Mouse (Mus musculus) urinary bladder, postnatal 14 days (tissue): ENCODE data around the gene Twist1.

Experiments used
- DNase-seq: peaks from one replicate; pipeline ENCODE4 v3.0.0; 2021; ENCODE audit warnings: low spot score

Gene Twist1

DNA sequence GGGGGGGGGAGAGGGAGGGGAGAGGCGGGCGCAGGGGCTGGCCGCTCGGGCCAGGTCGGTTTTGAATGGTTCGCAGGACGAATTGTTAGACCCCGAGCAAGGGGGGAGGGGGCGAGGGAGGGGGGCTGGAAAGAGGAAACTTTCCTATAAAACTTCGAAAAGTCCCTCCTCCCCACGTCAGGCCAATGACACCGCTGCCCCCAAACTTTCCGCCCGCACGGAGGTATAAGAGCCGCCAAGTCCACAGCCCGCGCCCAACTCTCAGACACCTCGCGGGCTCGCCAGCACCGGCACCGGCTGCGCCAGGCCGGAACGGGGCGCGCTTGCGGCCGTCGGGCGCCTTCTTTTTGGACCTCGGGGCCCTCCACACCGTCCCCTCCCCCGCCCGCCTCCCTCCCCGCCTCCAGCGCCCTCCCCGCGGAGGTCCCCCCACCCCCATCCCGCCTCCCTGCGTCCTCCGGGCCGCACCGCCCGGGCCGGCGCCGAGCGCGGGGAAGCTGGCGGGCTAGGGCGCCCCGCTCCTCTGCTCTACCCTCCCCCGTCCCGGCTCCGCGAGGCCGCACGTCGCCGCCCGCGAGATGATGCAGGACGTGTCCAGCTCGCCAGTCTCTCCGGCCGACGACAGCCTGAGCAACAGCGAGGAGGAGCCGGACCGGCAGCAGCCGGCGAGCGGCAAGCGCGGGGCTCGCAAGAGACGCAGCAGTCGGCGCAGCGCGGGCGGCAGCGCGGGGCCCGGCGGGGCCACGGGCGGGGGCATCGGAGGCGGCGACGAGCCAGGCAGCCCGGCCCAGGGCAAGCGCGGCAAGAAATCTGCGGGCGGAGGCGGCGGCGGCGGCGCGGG is at the start of gene Twist1:
Gene Twist1 (plus strand): TSS at position 272 of the 841 bp plus-strand sequence.
- DNase-seq, result peak; percentile 56

DNA sequence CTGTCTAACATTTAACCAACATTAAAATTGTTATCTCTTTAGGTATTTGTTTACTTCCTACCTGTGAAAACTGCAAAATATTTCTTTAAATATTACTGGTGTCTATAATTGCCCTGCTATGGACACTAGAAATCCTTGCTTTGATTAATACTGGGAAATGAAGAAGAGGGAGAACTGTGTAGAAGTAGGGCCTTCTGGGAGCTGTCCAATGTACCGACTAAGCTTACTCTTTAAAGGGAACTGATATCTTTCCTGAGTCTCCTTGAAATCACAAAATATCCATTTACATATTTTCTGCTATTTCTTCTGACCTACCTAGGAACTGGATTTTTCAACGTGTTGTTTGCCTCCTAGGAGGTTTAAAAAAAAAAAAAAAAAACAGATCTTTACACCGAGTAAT is 30.7 kb upstream of the Twist1 start:
- DNase-seq, result no peak

DNA sequence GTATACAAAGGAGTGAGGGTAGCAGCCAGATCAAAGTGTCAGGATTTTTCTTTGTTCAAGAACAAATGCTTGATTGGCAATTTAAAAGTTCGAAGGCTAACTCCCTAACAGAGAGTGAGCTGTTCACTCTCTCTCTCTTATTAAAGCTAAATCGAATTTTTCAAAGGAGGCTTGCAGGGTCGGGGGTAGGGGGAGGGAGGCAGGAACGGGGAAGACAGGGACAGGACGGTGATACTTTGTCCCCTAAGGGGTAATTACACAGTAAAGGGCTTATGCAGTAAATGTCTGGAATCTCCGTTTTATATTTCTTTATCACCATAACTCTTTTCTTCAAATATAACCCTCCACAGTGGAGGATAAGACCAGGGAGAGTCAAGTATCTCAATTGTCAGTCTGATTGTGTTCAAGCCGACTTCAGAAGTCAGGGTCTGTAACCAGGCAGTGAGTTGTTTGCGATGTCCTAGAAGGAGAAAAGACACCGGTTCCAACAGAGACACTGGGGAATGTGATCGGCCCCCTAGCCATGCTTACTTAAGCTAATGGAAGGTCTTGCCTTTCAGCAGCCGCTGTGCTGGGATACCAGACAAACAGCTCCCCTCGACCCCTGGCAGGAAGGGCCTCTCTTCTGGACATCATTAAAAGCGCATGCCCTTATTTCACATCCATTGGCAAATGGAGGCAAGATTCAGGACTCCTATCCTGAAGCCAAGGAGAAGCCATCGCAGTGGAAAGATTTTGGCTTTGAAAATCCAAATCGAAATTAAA is 30.0 kb upstream of the Twist1 start:
- no peak for DNase-seq

DNA sequence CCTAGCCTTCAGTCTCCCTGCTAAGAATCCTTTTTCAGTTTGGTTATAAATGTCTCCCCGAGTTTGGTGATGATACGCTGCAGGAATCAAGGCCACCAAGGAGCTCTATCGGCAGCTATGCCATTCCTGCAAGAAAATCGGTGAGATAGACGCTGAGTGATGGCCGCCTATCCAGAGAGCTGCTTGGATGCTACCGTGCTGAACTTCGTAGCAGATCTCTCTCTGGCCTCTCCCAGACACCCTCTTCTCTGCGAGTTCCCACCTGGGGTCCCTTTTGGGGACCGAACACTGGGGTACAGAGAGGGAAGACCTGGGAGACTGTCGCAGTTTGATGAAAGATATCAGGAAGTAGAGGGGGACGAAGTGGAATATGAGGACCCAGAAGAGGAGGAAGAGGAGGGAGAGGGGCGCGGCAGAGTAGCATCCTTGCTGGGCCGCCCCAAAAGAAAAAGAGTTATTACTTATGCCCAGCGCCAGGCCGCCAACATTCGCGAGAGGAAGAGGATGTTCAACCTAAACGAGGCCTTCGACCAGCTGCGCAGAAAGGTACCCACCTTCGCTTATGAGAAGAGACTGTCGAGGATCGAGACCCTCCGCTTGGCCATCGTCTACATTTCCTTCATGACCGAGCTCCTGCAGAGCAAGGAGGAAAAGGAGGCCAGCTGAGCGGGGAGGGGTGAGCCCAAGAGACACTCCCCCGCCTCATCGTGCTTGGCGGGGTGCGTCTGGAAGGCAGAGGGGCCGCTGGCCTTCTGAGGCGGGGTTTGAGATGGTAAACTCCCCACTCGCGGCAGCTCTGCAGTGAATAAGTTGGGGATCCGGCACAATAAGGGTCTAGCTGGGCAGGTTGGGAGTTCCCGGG is 28.9 kb upstream of the Twist1 start, which contains the start of gene Ferd3l:
Gene Ferd3l (plus strand): TSS at position 95 of the 862 bp plus-strand sequence.
- DNase-seq, result no peak

DNA sequence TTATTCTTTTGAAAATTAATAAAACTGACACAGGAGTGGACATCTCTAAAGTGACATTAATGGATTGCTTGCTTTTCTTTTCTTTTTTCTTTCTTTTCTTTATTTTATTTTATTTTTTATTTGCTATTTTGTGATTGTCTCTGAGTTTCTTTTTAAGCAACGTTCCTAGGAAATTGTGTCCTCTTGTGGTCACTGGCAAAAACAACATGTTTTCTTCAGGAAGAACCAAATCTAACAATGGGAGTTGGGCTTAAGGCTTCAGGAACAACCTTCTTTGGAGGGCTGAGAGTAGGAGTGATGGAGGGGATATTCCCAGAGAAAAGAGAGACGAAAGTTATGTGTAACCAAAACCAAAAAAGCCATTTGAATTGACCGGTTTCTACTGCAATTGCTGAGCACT is 4.6 kb upstream of the Twist1 start:
- DNase-seq, result no peak

DNA sequence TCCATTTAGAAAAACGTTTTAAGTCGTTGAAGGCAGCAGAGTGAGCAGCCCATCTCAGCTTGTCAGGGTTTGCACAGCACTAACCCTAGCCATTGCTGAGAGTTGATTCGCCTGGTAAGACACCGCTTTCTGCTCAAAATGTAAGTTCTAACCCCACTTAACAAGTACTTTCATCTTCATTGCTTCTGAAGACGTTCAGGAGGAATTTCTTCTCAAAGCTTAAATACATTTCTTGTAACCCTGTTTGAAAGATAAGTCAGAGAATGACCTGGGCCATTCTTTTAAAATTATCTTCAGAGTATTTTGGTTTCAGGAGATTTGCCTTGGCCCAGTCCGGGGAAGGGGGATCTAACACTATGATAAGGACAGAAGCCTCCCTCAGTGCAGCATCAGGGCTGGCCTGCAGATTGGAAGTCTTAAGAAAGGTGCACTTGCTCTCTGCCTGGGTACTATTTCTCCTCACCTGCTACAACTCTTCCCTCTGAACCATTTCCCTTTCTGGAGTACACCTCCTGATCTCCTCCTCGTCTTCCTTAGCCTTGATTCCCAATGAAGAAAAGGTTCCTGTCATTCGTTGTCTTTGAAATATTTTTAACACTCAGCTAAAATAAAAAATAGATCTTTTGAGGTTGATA is 2.4 kb upstream of the Twist1 start:
- no peak for DNase-seq

DNA sequence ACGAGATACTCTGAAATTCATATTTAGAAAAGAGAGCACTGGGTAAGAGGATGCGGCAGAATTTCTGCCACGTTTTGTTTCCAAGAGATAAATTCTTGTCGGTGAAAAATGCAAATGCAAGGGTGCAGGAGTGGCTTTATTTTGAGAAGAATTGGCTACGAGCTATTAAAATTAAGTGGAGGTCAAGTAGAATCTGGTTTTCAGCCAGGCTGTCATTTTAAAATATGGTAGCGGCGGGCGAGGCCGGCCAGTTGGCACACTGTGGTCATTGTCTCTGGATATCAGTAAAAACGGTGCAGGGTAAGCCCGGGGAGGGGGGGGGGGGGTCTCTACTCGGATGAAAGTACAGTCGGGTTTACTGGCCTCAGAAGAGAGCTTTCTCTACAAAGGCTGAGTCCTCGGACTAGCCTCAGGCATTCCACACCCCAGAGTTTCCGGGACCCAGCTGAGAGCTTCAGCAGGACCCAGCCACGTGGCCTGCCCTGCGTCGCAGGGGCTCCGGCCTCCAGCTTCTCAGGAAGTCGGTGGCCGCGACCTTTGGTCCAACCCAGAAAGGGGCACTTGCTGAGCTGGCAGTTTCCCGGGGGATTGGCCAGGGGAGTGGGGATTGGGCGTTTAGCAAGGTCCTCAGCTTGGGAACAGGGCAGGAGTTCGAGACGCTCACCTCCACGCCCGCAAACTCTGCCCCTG is 1.7 kb upstream of the Twist1 start:
- DNase-seq, result peak; percentile 6

DNA sequence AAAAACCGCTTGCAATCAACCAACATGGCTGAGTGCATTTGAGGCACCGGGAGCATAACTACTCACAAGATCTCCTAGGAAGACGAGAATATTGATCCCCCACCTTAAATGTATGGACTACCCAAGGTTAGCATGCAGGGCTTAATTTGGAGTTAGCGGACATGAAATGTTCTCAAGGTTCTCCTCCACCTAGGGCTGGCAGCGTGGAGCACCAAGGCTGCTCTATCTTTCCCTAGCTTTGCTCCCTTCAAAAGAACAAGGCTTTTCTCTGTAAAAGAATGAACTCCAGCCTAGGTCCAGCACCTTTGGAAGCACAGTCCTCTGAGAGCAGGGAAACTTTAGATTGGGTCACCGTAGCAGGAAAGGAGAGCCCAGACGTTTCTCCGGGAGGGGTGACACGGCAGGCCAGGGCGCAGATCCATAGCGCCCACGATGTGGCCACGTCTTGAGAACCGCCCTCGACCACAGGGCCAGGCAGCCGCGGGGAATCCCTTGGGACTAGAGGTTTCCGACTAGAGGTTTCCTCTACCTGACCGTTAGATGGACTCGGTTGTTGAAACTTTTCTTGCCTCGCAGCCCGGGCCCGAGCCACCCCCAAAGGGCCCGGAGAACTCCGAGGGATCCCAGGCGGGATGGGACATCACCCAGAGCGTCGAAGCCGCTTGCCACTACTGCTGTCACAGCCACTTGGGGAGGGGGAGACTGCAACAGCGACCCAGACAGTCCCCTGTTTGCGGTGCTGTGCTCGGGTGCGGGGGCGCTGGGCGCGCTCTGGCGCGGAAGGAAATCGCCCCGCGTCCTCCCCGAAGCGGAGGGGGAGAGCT is 683 bp upstream of the Twist1 start:
- peak; percentile 10 for DNase-seq

DNA sequence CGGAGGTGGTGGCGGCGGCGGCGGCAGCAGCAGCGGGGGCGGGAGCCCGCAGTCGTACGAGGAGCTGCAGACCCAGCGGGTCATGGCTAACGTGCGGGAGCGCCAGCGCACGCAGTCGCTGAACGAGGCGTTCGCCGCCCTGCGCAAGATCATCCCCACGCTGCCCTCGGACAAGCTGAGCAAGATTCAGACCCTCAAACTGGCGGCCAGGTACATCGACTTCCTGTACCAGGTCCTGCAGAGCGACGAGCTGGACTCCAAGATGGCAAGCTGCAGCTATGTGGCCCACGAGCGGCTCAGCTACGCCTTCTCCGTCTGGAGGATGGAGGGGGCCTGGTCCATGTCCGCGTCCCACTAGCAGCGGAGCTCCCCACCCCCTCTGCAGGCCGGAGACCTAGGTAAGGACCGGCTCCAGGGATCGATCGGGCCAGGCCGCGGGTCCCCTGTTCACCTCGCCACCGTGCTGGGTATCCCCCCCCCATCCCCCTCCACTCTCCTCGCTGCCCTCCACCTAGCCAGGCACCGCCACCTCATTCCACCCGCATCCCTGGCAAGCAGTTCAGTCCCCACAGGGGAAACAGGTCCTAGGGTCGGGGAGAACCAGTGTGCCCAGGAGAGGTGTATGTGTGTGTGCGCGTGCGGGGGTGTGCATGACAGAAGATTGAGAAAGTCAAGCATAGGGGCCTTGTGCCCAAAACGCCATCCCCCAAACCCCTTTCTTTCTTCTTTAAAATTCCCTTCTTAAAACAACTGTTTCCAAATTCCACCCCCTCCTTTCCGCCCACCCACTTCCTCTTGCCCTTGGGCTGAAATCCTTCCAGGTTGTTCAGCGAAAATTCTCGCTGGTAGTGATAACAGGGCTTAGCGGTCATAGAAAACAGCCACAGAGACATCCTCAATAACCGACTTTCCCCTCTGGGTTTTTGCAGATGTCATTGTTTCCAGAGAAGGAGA is 1.0 kb downstream of the Twist1 start:
- DNase-seq, result peak; percentile 20

DNA sequence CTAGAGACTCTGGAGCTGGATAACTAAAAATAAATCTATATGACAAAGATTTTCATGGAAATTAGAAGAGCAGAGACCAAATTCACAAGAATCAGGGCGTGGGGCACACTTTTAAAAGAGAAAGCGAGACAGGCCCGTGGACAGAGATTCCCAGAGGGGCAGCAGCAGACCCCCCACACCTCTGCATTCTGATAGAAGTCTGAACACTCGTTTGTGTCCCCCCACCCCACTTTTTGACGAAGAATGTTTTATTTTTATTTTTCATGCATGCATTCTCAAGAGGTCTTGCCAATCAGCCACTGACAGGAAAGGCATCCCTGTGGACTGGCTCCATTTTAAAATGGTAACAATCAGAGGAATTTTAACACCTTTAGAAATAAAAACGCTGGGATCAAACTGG is 1.7 kb downstream of the Twist1 start:
- DNase-seq, result no peak

DNA sequence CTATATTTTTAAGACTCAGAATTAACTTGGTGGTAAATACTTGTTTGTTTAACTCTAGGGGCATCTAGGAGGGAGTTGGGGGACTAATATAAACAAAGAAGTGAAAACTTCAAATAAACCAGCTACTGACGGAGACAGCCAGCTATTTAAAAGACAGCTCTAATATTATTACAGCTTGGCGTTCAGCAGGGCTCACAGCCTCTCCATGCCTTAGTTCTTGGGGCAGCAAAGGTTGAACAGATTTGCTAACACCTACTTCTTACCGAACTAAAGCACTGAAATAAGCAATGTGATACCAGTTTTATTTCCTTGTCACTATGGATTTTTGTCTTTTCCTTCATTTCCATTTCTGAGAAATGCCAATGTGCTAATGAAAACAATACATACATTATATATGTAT is 2.4 kb downstream of the Twist1 start:
- no peak for DNase-seq

DNA sequence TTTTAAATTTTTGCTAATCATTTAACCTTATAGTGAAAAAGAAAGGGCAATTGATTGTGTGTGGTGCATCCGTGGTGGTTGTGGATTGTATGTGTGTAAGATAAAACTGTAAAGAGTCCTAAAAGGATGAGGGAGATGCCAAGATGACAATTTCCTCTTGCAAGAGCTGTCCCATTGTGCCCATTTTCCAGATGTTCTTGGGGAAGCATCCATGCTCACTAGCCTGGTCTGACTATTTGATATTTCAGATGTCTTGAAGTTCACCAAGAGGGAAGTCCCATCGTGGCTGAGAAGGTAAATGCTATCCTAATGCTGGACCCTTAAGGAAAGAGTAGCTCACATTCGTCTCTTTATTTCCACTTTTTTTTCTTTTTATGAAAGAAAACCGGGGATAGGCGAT is 3.5 kb downstream of the Twist1 start:
- DNase-seq, result no peak

DNA sequence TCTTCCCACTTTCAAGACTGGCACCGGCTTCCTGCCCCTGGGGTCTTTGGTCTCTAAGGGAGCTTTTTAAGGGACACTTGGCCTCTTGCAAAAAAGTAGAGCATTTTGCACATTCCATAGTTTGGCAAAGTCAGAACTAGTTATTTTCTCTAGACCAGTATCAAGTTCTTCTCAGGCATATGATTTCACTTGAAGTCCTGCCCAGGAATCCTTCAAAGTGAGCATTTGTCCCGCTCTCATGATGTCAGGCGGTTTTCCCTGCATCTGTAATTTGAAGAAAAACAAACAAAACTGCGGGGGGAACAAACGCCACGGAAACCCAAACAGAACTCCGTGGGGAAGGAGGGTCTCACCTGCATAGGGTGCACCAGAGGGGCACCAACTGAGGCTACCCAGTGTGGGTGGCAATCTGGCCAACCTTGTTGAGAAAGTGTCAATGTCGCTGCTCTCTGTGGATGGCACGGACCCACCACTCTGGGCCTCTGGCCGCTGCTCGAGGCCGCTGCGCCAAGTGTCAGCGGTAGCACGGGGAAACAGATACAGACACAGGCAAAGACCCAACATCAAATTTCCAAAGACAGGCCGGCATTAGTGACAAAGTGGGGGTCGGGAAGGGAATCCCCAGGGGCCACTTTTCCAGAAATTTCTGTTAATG is 4.8 kb downstream of the Twist1 start:
- no peak for DNase-seq

DNA sequence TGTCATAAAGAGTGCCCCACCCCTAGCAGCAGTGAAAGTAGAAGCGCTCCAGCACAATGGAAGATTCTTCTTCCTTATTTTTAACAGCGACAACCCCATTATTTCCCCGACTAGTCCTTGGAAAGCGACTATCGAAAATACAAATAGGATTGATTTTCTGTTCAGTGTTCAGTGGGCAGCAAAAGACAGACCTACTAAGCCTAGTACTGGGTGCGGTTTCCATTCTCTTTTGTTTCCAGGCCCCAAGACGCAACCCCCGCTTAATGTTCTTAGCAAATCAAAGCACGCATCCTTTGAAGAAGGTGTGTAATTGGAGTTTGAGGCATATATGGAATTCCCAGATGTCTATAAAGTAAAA is 5.3 kb downstream of the Twist1 start:
- DNase-seq, result no peak

DNA sequence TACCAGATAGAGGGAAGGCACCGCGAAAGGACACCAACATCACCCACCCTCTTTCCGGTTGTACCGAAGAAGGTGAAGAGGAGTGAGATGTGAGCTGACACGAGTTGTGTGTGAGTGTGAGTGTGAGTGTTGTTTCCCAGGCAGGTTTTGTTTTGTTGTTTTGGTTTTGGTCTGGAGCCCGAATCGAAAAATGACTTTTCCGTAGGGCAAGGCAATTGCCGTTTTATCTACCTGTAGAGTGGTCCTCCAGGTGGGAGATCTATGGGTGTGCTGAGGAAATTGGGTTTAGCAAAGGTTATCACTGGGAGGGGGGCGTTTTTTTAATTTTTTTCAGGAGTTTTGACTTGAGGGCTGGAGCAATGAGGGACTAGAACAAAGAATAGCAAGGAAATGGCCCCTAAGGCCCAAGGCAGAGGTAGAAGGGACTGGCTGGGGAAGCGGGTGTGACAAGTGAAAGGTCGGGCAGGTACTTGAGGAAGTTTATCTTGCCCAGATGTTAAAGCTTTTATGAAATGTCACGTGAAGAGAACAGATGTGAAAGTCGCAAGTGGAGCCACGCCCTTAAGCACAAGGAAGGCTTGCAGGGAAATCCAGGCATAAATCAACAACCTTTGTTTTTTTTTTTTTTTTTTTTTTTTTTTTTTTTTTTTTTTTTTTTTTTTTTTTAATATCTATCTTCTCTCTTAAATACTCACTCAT is 6.3 kb downstream of the Twist1 start:
- no peak for DNase-seq

DNA sequence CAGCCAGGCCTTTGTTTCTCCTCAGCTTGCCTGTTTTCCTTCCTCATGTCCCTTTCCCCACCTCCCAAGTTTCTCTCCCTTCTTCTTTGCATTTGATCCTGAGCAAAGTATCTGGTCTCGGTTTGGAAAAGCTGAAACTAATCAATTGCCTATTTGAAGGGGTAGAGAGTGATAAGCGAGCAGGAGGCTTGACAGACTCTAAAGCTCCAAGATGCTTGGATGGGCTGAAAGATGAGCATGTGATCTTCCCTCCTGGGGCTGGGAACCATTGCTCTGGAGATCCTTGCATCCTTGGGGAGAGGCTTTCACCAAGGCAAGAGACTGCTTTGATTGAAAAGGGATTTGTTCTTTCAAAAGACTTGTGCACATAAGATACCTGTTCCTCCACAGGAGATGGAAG is 7.0 kb downstream of the Twist1 start:
- no peak for DNase-seq

DNA sequence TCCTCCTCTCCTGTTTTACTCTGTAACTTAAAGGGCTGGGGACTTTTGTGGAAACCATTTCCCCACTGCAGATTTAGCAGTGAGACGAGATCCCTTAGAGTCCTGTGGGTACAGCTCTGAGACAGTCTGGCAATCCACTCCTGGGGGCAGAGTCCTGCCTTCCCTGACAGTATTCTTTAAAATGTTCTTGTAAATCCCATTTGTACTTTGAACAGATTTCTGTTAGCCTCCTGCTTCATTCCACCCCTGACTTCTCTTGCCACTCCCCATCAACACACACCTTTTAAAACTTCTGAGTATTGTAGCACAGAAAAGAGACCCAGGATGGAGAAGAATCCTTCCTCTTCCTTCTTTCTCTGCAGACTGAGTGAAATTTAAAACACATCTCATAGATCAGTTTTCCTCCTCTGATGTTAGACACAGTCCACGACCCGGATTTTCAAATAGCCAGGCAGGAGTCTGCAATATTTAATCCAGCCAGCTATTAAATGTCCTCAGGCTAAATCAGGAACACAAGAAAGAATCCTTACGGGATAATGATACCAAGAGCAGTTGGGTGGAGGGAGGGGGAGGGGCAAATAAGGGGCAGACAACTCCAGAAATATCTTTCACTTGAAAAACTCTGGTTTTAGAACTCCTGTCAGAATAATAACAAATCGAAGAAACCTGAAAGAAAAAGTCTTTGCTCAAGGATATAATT is 8.3 kb downstream of the Twist1 start:
- DNase-seq, result no peak
